Mouse (Mus musculus): ENCODE measurements at regions not wholly inside any gene's neighbourhood (a gene's known extent, or its start where the extent isn't known, plus 50 kb on each side); places are given as distances from the start of the nearest gene placed in this dataset.
"Not testable (repeated sequence)": the region's sequence is repeated elsewhere in the genome, so short reads cannot be mapped to it uniquely, and the experiment has no call there.

GRCm38 (mm10) chr1:141716953-141717352 is 1471.0 kb downstream of the Kcnt2 start:
- DNase-seq: no peak

- no peak for DNase-seq
Observed at GRCm38 (mm10) chr1:141717510-141717909, 1471.6 kb downstream of the Kcnt2 start.

- no peak for DNase-seq
Observed at GRCm38 (mm10) chr1:141741299-141741698, 1495.3 kb downstream of the Kcnt2 start.

- DNase-seq: no peak
Observed at GRCm38 (mm10) chr1:141776059-141776458, 1530.1 kb downstream of the Kcnt2 start.

GRCm38 (mm10) chr1:141783367-141783766 is 1537.4 kb downstream of the Kcnt2 start:
- DNase-seq: no peak

- DNase-seq: no peak
Observed at GRCm38 (mm10) chr1:141813315-141814158, 1567.6 kb downstream of the Kcnt2 start.

- no peak for DNase-seq
Observed at GRCm38 (mm10) chr1:141831444-141831843, 1585.5 kb downstream of the Kcnt2 start.

GRCm38 (mm10) chr1:141842547-141842946 is 1596.6 kb downstream of the Kcnt2 start:
- DNase-seq: no peak

- not testable (repeated sequence) for DNase-seq
Observed at GRCm38 (mm10) chr1:141853841-141854240, 1607.9 kb downstream of the Kcnt2 start.

GRCm38 (mm10) chr1:141884356-141884755 is 1638.4 kb downstream of the Kcnt2 start:
- no peak for DNase-seq

- no peak for DNase-seq
Observed at GRCm38 (mm10) chr1:141897924-141898455, 1652.0 kb downstream of the Kcnt2 start.

GRCm38 (mm10) chr1:141911714-141912398 is 1665.9 kb downstream of the Kcnt2 start:
- no peak for DNase-seq

GRCm38 (mm10) chr1:141926194-141926593 is 1680.2 kb downstream of the Kcnt2 start:
- DNase-seq: no peak

- DNase-seq: no peak
Observed at GRCm38 (mm10) chr1:141926804-141927203, 1680.8 kb downstream of the Kcnt2 start.

- DNase-seq: no peak
Observed at GRCm38 (mm10) chr1:141948055-141948454, 1692.4 kb upstream of the B3galt2 start.

GRCm38 (mm10) chr1:141954323-141954867 is 1686.1 kb upstream of the B3galt2 start:
- no peak for DNase-seq

GRCm38 (mm10) chr1:141961743-141962142 is 1678.7 kb upstream of the B3galt2 start:
- DNase-seq: no peak

GRCm38 (mm10) chr1:141968133-141968532 is 1672.3 kb upstream of the B3galt2 start:
- DNase-seq: no peak

- no peak for DNase-seq
Observed at GRCm38 (mm10) chr1:141974329-141974728, 1666.1 kb upstream of the B3galt2 start.

- no peak for DNase-seq
Observed at GRCm38 (mm10) chr1:141999769-142000168, 1640.7 kb upstream of the B3galt2 start.

GRCm38 (mm10) chr1:142000335-142000734 is 1640.1 kb upstream of the B3galt2 start:
- DNase-seq: no peak

GRCm38 (mm10) chr1:142006316-142006715 is 1634.1 kb upstream of the B3galt2 start:
- peak in 1 of 2 experiments; percentile 11 for DNase-seq

GRCm38 (mm10) chr1:142042751-142043150 is 1597.7 kb upstream of the B3galt2 start:
- DNase-seq: peak in 1 of 2 experiments; percentile 23

Measured in layer of hippocampus, postnatal 36 days (tissue).